Mouse (Mus musculus): Measurements from ENCODE around the gene Cenph. TPM values are rescaled to one million over a fixed set of nuclear protein-coding genes. Genes with fewer than 3 reads are reported as not detected.

Gene Cenph
- 15.3 TPM for polyA plus RNA-seq (2014; fragmentation: Illumina TruSeq; extraction: RNeasy Lipid Tissue Mini Kit (QIAGEN cat#74804); ENCODE audit: low replicate concordance)

DNA sequence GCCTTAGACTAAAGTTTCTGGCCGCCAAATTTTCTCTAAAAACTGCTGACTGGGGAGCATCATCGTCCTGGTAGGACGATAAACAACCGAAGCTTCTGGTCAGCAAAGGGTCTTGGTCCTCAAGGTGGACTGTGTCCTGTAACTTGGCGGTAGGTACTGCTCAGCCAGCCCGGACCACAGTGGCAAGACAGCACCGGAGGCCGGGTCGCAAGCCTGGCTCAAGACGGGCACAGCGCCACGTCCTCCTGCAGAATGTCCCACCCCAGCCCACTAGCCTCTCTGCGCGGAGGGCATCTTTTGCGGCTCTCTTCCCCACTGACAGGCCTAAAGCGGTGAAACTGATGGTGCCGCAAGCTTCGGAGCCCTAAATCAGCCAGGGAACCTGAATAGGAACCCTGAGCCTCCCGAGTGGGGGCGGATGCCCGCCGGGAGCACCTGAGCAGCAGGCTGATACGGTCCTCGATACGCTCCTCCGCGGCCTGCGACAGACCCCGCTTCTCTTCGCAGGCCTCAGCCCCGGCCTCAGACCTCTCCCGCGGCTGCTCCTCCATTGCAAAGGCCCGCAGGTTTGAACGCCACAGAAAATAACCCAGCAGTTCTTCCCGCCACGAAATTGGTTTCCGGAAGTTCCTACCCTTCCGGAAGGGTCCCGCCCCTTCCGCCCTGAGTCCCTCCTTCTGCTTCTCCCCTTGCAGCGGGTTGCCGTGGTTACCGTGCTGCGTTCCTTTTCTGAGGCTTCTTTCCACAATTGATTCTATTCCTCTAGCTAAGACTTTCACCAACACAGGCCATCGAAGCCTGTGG is at the start of gene Cenph:
TSS of gene Cenph (minus strand) at position 648 of the 804 bp plus-strand sequence.

DNA sequence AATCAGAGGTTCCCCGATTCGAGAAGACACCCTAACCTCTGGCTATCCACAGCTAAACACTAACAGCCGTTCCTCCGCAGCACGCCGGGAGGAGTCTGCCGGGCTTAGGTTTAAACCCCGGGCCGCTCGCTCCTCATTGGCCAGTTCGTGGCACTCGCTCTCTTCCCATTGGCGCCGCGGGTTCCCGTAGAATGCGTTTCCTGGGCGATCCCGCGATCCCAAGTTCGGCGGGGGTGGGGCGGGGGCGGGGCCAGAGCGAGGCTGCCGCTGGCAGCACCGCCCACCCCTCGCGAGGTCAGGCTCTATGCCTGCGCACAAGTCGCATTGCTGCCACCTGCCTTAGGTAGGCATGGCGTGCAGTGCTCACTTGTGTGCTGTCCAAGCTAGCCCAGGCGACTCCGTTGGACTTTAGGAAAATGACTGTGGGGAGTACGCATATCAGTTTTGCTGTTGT is 10.7 kb upstream of the Cenph start, which contains the start of gene Ccnb1:
TSS of gene Ccnb1 (minus strand) at position 157 of the 454 bp plus-strand sequence.

DNA sequence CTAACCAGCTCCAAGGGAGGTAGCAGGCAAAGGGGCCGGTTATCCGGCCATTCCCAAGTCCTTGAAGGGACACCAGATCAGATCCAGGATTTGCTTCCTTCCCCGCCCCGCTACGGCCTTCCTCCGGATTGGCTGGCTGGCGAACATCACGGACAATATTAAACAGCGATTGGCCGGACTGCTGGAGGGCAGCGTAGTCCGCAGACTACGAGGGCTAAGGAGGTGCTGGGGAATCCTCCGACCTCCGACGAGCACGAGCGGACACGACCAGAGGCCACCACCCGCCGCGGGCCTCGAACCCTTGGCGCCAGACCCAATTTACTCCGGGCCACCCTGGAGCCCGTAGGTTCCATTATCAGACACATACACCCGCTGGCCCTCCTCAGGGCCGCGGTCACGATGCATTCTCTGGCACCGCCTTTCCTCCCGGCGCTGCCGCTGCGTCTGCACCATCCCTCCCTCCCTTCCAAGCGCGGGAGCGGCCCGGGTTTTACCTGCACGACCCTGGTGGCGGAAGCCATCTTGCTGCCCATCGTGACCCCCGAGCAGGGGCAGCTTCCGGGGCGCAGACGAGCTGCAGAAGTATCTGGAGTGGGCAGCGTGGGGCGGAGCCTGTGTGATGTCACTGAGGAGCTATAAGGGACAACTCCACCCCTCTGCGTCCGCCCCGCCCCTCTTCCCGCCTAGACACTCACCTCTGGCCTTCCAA is 31.5 kb downstream of the Cenph start, which contains the start of gene Mrps36:
TSS of gene Mrps36 (minus strand) at position 624 of the 709 bp plus-strand sequence.

DNA sequence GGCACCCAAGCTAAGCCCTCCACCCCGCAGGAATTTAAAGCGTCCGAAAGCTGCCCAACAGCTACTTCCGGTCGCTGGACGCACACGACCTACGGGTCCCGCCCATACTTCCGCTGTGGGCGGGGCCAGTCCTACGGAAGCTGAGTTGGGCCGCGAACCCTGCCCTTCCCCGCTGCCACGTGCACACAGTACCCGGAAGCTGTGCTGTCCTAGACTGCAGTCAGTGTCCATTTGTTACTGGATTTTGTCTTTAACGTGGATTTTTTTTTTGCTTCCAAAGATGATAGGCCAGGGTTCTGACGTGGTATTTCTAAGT is 44.9 kb downstream of the Cenph start, which contains the start of gene Cdk7:
TSS of gene Cdk7 (minus strand) at position 79 of the 316 bp plus-strand sequence.

Other genes starting within 250 kb of the Cenph start
- 147 TPM for gene Ocln, start 223.2 kb downstream of the Cenph start, polyA plus RNA-seq (2014; fragmentation: Illumina TruSeq; extraction: RNeasy Lipid Tissue Mini Kit (QIAGEN cat#74804); ENCODE audit: low replicate concordance)
- 17.5 TPM for gene Marveld2, start 158.9 kb downstream of the Cenph start, polyA plus RNA-seq (2014; fragmentation: Illumina TruSeq; extraction: RNeasy Lipid Tissue Mini Kit (QIAGEN cat#74804); ENCODE audit: low replicate concordance)
- 136 TPM for gene Ak6, start 124.9 kb downstream of the Cenph start, polyA plus RNA-seq (2014; fragmentation: Illumina TruSeq; extraction: RNeasy Lipid Tissue Mini Kit (QIAGEN cat#74804); ENCODE audit: low replicate concordance)
- gene Rad17, start 124.8 kb downstream of the Cenph start, polyA plus RNA-seq (2014; fragmentation: Illumina TruSeq; extraction: RNeasy Lipid Tissue Mini Kit (QIAGEN cat#74804); ENCODE audit: low replicate concordance) = 37.1 TPM
- gene Taf9, start 124.3 kb downstream of the Cenph start, polyA plus RNA-seq (2014; fragmentation: Illumina TruSeq; extraction: RNeasy Lipid Tissue Mini Kit (QIAGEN cat#74804); ENCODE audit: low replicate concordance) = 7.7 TPM
- 2.3 TPM for gene Ccdc125, start 106.2 kb downstream of the Cenph start, polyA plus RNA-seq (2014; fragmentation: Illumina TruSeq; extraction: RNeasy Lipid Tissue Mini Kit (QIAGEN cat#74804); ENCODE audit: low replicate concordance)
- gene Cdk7, start 45.0 kb downstream of the Cenph start, polyA plus RNA-seq (2014; fragmentation: Illumina TruSeq; extraction: RNeasy Lipid Tissue Mini Kit (QIAGEN cat#74804); ENCODE audit: low replicate concordance) = 36.7 TPM
- 154 TPM for gene Mrps36, start 31.2 kb downstream of the Cenph start, polyA plus RNA-seq (2014; fragmentation: Illumina TruSeq; extraction: RNeasy Lipid Tissue Mini Kit (QIAGEN cat#74804); ENCODE audit: low replicate concordance)
- 34.0 TPM for gene Ccnb1, start 10.7 kb upstream of the Cenph start, polyA plus RNA-seq (2014; fragmentation: Illumina TruSeq; extraction: RNeasy Lipid Tissue Mini Kit (QIAGEN cat#74804); ENCODE audit: low replicate concordance)
- 321 TPM for gene Slc30a5, start 57.5 kb upstream of the Cenph start, polyA plus RNA-seq (2014; fragmentation: Illumina TruSeq; extraction: RNeasy Lipid Tissue Mini Kit (QIAGEN cat#74804); ENCODE audit: low replicate concordance)

Measured in small intestine, adult 10 weeks (tissue).